8 mouse cellular contexts compared by ENCODE assay signal in the genomic region with DNA sequence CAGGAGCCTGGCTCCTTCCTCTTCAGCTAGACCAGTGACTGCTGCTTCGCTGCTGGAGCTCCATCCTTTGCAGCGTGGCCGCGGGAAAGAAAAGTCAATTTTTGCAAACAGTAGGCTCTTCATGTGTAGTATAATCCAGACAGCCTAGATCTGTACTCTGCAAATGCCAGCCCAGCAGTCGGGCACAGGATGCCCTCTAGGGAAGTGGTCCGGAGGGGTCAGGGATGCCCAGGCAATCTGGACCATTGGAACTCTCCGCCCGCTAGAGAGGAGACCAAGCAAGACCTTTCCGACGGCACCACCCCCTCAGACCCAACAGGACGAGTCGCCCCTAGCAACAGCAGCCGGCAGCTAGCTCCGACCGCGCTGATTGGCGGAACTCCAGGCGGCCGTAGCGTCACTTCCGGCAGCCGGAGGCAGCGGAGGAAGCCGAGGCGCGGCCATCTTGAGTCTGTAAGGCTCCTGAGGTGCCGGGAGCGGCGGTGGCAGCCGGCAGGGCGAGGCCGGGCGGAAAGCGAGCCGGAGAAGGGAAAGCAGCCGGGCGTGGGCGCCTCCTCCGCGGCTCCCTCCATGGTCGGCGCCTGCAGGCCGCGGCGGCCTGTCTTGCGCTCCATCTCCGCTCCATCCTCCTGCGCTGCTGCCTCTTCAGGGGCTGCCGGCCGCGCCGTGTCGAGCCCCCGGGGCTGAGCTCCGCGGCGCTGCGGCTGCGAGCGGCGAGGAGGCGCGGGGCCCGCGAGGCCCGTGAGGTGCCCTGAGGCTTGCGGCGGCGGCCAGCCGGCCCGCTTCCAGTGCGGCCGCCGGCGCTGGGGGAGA. TPM values are rescaled to one million over a fixed set of nuclear protein-coding genes. Genes with fewer than 3 reads are reported as not detected.
DNase-seq lines count a peak whose midpoint lies in the region; ATAC-seq and TF ChIP-seq lines count a peak whose summit lies in the region.

A gene (plus strand): TSS at position 450 of the 813 bp plus-strand sequence.

- peak within 1 kb of the TSS; percentile 12 for H3K27ac ChIP-seq in bone marrow macrophage, adult 2 months (ENCODE audit: insufficient read depth, low read depth, low read length)
- H3K27ac ChIP-seq in embryonic fibroblast, embryonic 13.5 days (ENCODE audit: insufficient read depth, low read length), result peak within 1 kb of the TSS; percentile 53
- H3K27ac ChIP-seq in kidney, embryonic 14.5 days (ENCODE audit: low read depth, low read length), result peak within 1 kb of the TSS; percentile 93
- peak within 1 kb of the TSS; percentile 96 for H3K27ac ChIP-seq in limb, embryonic 15.5 days

- peak within 1 kb of the TSS; percentile 99 for H3K9ac ChIP-seq in kidney, embryonic 14.5 days (ENCODE audit: low read depth, low read length)
- H3K9ac ChIP-seq in limb, embryonic 15.5 days, result peak within 1 kb of the TSS; percentile 98

- peak; percentile 97 for DNase-seq in A20 (ENCODE audit: low read depth, low spot score)
- DNase-seq in heart, adult 9 months (ENCODE audit: low spot score in 2 of 2), result peak; percentile 95
- DNase-seq in monocyte, adult 2 months (ENCODE audit: low read depth in 1 of 2, low spot score in 2 of 2), result peak; percentile 88 to 93
- peak; percentile 96 for DNase-seq in spleen, postnatal 36 days (ENCODE audit: low spot score in 2 of 2)

- H3K4me1 ChIP-seq in bone marrow macrophage, adult 2 months (ENCODE audit: control insufficient read depth, insufficient read depth, low read length), result peaks cover 11% of the 10 kb centered on the region
- H3K4me1 ChIP-seq in embryonic fibroblast, embryonic 13.5 days (ENCODE audit: control insufficient read depth, insufficient read depth, low read length), result no peaks in the 10 kb centered on the region
- peaks cover 20% of the 10 kb centered on the region for H3K4me1 ChIP-seq in kidney, embryonic 14.5 days (ENCODE audit: control insufficient read depth, insufficient read depth, low read length)
- H3K4me1 ChIP-seq in limb, embryonic 15.5 days, result peaks cover 22% of the 10 kb centered on the region

- no peaks in the 10 kb centered on the region for H3K9me3 ChIP-seq in kidney, embryonic 14.5 days (ENCODE audit: control insufficient read depth, low read length)
- H3K9me3 ChIP-seq in limb, embryonic 15.5 days, result no peaks in the 10 kb centered on the region

- H3K4me2 ChIP-seq in kidney, embryonic 14.5 days (replicated peaks; ENCODE audit: low read depth, low read length), result peak within 1 kb of the TSS; percentile 48
- H3K4me2 ChIP-seq in limb, embryonic 15.5 days, result peak within 1 kb of the TSS; percentile 76

- TF ChIP-seq CTCF in bone marrow macrophage, adult 2 months (IDR thresholded peaks at IDR 0.05; ENCODE audit: low read depth, low read length), result no peak
- no peak for TF ChIP-seq CTCF in embryonic fibroblast, embryonic 13.5 days (IDR thresholded peaks at IDR 0.05; ENCODE audit: borderline replicate concordance, insufficient read depth, low read length)

- no peak for TF ChIP-seq POLR2A in bone marrow macrophage, adult 2 months (IDR thresholded peaks at IDR 0.05; ENCODE audit: borderline replicate concordance, low read depth, low read length)
- TF ChIP-seq POLR2A in embryonic fibroblast, embryonic 13.5 days (IDR thresholded peaks at IDR 0.05; ENCODE audit: low read depth, low read length), result peak; percentile 83

- no peaks in the 10 kb centered on the region for H3K36me3 ChIP-seq in kidney, embryonic 14.5 days (ENCODE audit: control insufficient read depth, insufficient read depth, low read length)
- H3K36me3 ChIP-seq in limb, embryonic 15.5 days, result no peaks in the 10 kb centered on the region

- under 1% methylated on average over 72 of the region's 75 CpGs for WGBS in kidney, embryonic 14.5 days
- under 1% methylated on average over 70 of the region's 75 CpGs for WGBS in limb, embryonic 15.5 days

- no peaks in the 10 kb centered on the region for H3K27me3 ChIP-seq in kidney, embryonic 14.5 days (ENCODE audit: control insufficient read depth, insufficient read depth, low read length)
- H3K27me3 ChIP-seq in limb, embryonic 15.5 days, result no peaks in the 10 kb centered on the region

- ATAC-seq in kidney, embryonic 14.5 days (ENCODE audit: low FRiP score, low TSS enrichment), result peak; percentile 98
- peak; percentile 97 for ATAC-seq in limb, embryonic 15.5 days (ENCODE audit: insufficient number of reproducible peaks, low FRiP score, low TSS enrichment, low read depth)

- peak within 1 kb of the TSS; percentile 79 for H3K4me3 ChIP-seq in bone marrow macrophage, adult 2 months (ENCODE audit: insufficient read depth, low read length)
- peak within 1 kb of the TSS; percentile 95 for H3K4me3 ChIP-seq in embryonic fibroblast, embryonic 13.5 days (ENCODE audit: insufficient read depth, low read length)
- peak within 1 kb of the TSS; percentile 80 for H3K4me3 ChIP-seq in kidney, embryonic 14.5 days (ENCODE audit: low read length)
- H3K4me3 ChIP-seq in limb, embryonic 15.5 days, result peak within 1 kb of the TSS; percentile 99

RNA-seq across cellular contexts. Expression of the gene that starts here (rescaled TPM):
- 28.6 and 34.0 TPM in 2 replicates for polyA plus RNA-seq in bone marrow macrophage, adult 2 months (2012; ENCODE audit: insufficient read depth, insufficient read length, missing spikeins)
- 89.5 and 89.9 TPM in 2 replicates for polyA plus RNA-seq in embryonic fibroblast, embryonic 13.5 days (2011; ENCODE audit: insufficient read length, low read depth, missing spikeins)
- polyA plus RNA-seq in kidney, embryonic 14.5 days (2014; fragmentation: Nextera tagmentation; extraction: Ambion mirVana), result 61.5 and 73.6 TPM in 2 replicates
- polyA plus RNA-seq in limb, embryonic 15.5 days (2015; fragmentation: Nextera tagmentation; extraction: Ambion mirVana), result 24.0 and 30.4 TPM in 2 replicates

Comparison
In these comparisons a context has a peak if more than half of its experiments do, and no peak if none do; other contexts are left out.
1. Peak in every context shown above with its lines: DNase-seq, ATAC-seq, H3K4me3 ChIP-seq and H3K27ac ChIP-seq.
2. H3K27ac ChIP-seq: peak in every context shown above with its lines; median percentile 96 in limb, embryonic 15.5 days; 93 in kidney, embryonic 14.5 days; 53 in embryonic fibroblast, embryonic 13.5 days; 12 in bone marrow macrophage, adult 2 months.